Mouse (Mus musculus): ENCODE results near the gene Cyb561d2. TPM values are rescaled to one million over a fixed set of nuclear protein-coding genes. Genes with fewer than 3 reads are reported as not detected.
A peak's percentile ranks its signal among the peaks of the same experiment; 100 is the strongest.
"Not testable (repeated sequence)": the region's sequence is repeated elsewhere in the genome, so short reads cannot be mapped to it uniquely, and the experiment has no call there.

The Cyb561d2 gene
- polyA plus RNA-seq, 1 experiment from 2014 or later: 14.3 TPM

GRCm38 (mm10) chr9:107575579-107576356 is 33.8 kb upstream of the Cyb561d2 start:
- H3K4me2 ChIP-seq (ENCODE audit: low read depth, low read length, severe bottlenecking): no peak overlapping the region
- peaks cover 25% of the 10 kb centered on the region for H3K36me3 ChIP-seq (ENCODE audit: control insufficient read depth, insufficient read depth, low read length)
- no peaks in the 10 kb centered on the region; the same call in 1 of the 2 replicates for H3K9me3 ChIP-seq (ENCODE audit: control insufficient read depth, low read length)
- H3K27ac ChIP-seq (ENCODE audit: low read depth, low read length): no peak overlapping the region
- ATAC-seq (replicated peaks; ENCODE audit: low FRiP score) (no peak), DNase-seq (ENCODE audit: low spot score) (no peak)
- no peak overlapping the region for H3K4me3 ChIP-seq (ENCODE audit: low read depth, low read length)
- no peak overlapping the region for H3K9ac ChIP-seq (ENCODE audit: low read length)
- WGBS: 84% methylated on average over 14 of the region's 14 CpGs
- peaks cover 13% of the 10 kb centered on the region for H3K4me1 ChIP-seq (replicated peaks; ENCODE audit: control insufficient read depth, insufficient read depth, low read length)
- H3K27me3 ChIP-seq (ENCODE audit: control insufficient read depth, insufficient read depth, low read length): no peaks in the 10 kb centered on the region

- 83% methylated on average over 6 of the region's 6 CpGs for WGBS
- H3K4me3 ChIP-seq (ENCODE audit: low read depth, low read length); H3K27ac ChIP-seq (ENCODE audit: low read depth, low read length); H3K9me3 ChIP-seq (ENCODE audit: control insufficient read depth, low read length); H3K27me3 ChIP-seq (ENCODE audit: control insufficient read depth, insufficient read depth, low read length); DNase-seq (ENCODE audit: low spot score); H3K9ac ChIP-seq (ENCODE audit: low read length); H3K4me2 ChIP-seq (ENCODE audit: low read depth, low read length, severe bottlenecking); ATAC-seq (replicated peaks; ENCODE audit: low FRiP score): not testable (repeated sequence)
- Histone ChIP-seq H3K4me1 (replicated peaks; ENCODE audit: control insufficient read depth, insufficient read depth, low read length) (peaks cover 19% of the 10 kb centered on the region), H3K36me3 (ENCODE audit: control insufficient read depth, insufficient read depth, low read length) (peaks cover 25% of the 10 kb centered on the region)
These were observed 31.8 kb upstream of the Cyb561d2 start for GRCm38 (mm10) chr9:107573774-107574173.

DNA sequence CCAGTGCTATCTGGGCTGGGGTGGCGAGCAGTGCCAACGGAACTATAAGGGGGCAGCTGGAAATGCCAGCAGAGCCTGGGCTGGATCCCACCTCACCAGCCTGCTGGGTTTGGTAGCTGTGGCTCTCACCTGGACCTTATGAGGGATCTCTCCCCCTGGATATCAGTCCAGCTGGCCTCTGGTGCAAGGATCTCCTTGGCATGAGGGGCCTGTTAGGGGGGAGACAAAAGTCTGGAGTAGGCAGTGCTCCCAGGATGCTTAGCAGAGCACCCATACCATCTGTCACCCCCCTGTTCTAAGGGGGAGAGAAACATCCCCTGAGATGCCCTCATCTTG is 30.3 kb upstream of the Cyb561d2 start:
- ATAC-seq (replicated peaks; ENCODE audit: low FRiP score) (no peak), DNase-seq (ENCODE audit: low spot score) (no peak)
- Histone ChIP-seq H3K4me1 (replicated peaks; ENCODE audit: control insufficient read depth, insufficient read depth, low read length) (peaks cover 25% of the 10 kb centered on the region), H3K9me3 (ENCODE audit: control insufficient read depth, low read length) (no peaks in the 10 kb centered on the region; the same call in 1 of the 2 replicates), H3K27ac (ENCODE audit: low read depth, low read length) (no peak overlapping the region), H3K9ac (ENCODE audit: low read length) (no peak overlapping the region), H3K36me3 (ENCODE audit: control insufficient read depth, insufficient read depth, low read length) (peaks cover 25% of the 10 kb centered on the region), H3K4me3 (ENCODE audit: low read depth, low read length) (no peak overlapping the region), H3K27me3 (ENCODE audit: control insufficient read depth, insufficient read depth, low read length) (no peaks in the 10 kb centered on the region), H3K4me2 (ENCODE audit: low read depth, low read length, severe bottlenecking) (no peak overlapping the region)
- WGBS: 92% methylated on average over 2 of the region's 2 CpGs

- H3K36me3 ChIP-seq (ENCODE audit: control insufficient read depth, insufficient read depth, low read length): peaks cover 25% of the 10 kb centered on the region
- DNase-seq (ENCODE audit: low spot score) (no peak), ATAC-seq (replicated peaks; ENCODE audit: low FRiP score) (no peak)
- 94% methylated on average over 22 of the region's 22 CpGs for WGBS
- H3K9me3 ChIP-seq (ENCODE audit: control insufficient read depth, low read length): no peaks in the 10 kb centered on the region; the same call in 1 of the 2 replicates
- H3K9ac ChIP-seq (ENCODE audit: low read length): no peak overlapping the region
- H3K27me3 ChIP-seq (ENCODE audit: control insufficient read depth, insufficient read depth, low read length): no peaks in the 10 kb centered on the region
- H3K4me2 ChIP-seq (ENCODE audit: low read depth, low read length, severe bottlenecking): no peak overlapping the region
- no peak overlapping the region for H3K4me3 ChIP-seq (ENCODE audit: low read depth, low read length)
- peaks cover 23% of the 10 kb centered on the region for H3K4me1 ChIP-seq (replicated peaks; ENCODE audit: control insufficient read depth, insufficient read depth, low read length)
- H3K27ac ChIP-seq (ENCODE audit: low read depth, low read length): no peak overlapping the region
These were observed 29.7 kb upstream of the Cyb561d2 start for GRCm38 (mm10) chr9:107571534-107572326.

GRCm38 (mm10) chr9:107570845-107571244 is 28.9 kb upstream of the Cyb561d2 start:
- peak; percentile 52 for DNase-seq (ENCODE audit: low spot score)
- H3K4me3 ChIP-seq (ENCODE audit: low read depth, low read length): peak overlapping the region; percentile 79; the same call in 1 of the 2 replicates
- H3K9ac ChIP-seq (ENCODE audit: low read length): peak overlapping the region; percentile 94; the same call in 1 of the 2 replicates
- H3K36me3 ChIP-seq (ENCODE audit: control insufficient read depth, insufficient read depth, low read length): peaks cover 25% of the 10 kb centered on the region
- no peak for ATAC-seq (replicated peaks; ENCODE audit: low FRiP score)
- H3K4me2 ChIP-seq (ENCODE audit: low read depth, low read length, severe bottlenecking): peak overlapping the region; percentile 81
- H3K4me1 ChIP-seq (replicated peaks; ENCODE audit: control insufficient read depth, insufficient read depth, low read length): peaks cover 23% of the 10 kb centered on the region
- no peaks in the 10 kb centered on the region for H3K27me3 ChIP-seq (ENCODE audit: control insufficient read depth, insufficient read depth, low read length)
- WGBS: 90% methylated on average over 21 of the region's 21 CpGs
- H3K27ac ChIP-seq (ENCODE audit: low read depth, low read length): no peak overlapping the region
- no peaks in the 10 kb centered on the region; the same call in 1 of the 2 replicates for H3K9me3 ChIP-seq (ENCODE audit: control insufficient read depth, low read length)

DNA sequence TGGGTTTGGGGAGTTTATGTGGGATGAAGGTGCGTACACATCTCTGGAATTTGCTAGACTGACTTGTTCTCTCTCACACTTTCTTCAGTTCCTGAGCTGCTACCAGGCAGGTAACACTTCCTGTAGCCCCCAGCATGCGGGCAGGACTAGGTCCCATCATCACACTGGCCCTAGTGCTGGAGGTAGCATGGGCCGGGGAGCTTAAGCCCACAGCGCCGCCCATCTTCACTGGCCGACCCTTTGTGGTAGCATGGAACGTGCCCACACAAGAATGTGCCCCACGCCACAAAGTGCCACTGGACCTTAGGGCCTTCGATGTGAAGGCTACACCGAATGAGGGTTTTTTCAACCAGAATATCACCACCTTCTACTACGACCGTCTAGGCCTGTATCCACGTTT is 28.0 kb upstream of the Cyb561d2 start:
- Histone ChIP-seq H3K27me3 (ENCODE audit: control insufficient read depth, insufficient read depth, low read length) (no peaks in the 10 kb centered on the region), H3K4me2 (ENCODE audit: low read depth, low read length, severe bottlenecking) (peak overlapping the region; percentile 81), H3K4me3 (ENCODE audit: low read depth, low read length) (peak overlapping the region; percentile 79), H3K27ac (ENCODE audit: low read depth, low read length) (no peak overlapping the region), H3K9me3 (ENCODE audit: control insufficient read depth, low read length) (no peaks in the 10 kb centered on the region; the same call in 1 of the 2 replicates), H3K4me1 (replicated peaks; ENCODE audit: control insufficient read depth, insufficient read depth, low read length) (peaks cover 23% of the 10 kb centered on the region), H3K36me3 (ENCODE audit: control insufficient read depth, insufficient read depth, low read length) (peaks cover 25% of the 10 kb centered on the region), H3K9ac (ENCODE audit: low read length) (peak overlapping the region; percentile 94)
- ATAC-seq (replicated peaks; ENCODE audit: low FRiP score): no peak
- WGBS: 51% methylated on average over 13 of the region's 13 CpGs
- DNase-seq (ENCODE audit: low spot score): no peak

DNA sequence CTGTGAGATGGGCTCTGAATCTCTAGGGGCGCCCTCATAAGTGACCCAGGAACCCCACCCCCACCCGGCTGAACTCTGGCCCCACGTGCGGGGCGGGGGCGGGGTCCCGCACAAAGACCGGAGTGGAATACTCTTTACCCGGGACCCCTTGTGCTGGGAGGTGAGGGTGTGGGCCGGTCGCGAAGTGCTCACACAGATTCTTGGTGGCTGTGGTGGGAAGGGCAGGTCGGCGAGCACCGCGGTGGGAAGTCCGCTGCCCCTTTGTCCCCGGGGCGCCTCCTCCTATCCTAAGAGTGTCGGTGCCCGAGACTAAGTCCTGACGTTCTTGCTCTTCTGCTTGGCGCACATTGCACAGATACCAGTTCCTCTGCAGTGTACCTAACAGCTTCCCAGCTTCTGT is 27.3 kb upstream of the Cyb561d2 start:
- peaks cover 23% of the 10 kb centered on the region for H3K4me1 ChIP-seq (replicated peaks; ENCODE audit: control insufficient read depth, insufficient read depth, low read length)
- H3K27ac ChIP-seq (ENCODE audit: low read depth, low read length): peak overlapping the region; percentile 81
- H3K4me3 ChIP-seq (ENCODE audit: low read depth, low read length): peak overlapping the region; percentile 79
- no peak for DNase-seq (ENCODE audit: low spot score)
- no peaks in the 10 kb centered on the region; the same call in 1 of the 2 replicates for H3K9me3 ChIP-seq (ENCODE audit: control insufficient read depth, low read length)
- no peaks in the 10 kb centered on the region for H3K27me3 ChIP-seq (ENCODE audit: control insufficient read depth, insufficient read depth, low read length)
- under 1% methylated on average over 23 of the region's 23 CpGs for WGBS
- peaks cover 21% of the 10 kb centered on the region for H3K36me3 ChIP-seq (ENCODE audit: control insufficient read depth, insufficient read depth, low read length)
- peak overlapping the region; percentile 94 for H3K9ac ChIP-seq (ENCODE audit: low read length)
- peak; percentile 14 for ATAC-seq (replicated peaks; ENCODE audit: low FRiP score)
- peak overlapping the region; percentile 81 for H3K4me2 ChIP-seq (ENCODE audit: low read depth, low read length, severe bottlenecking)

DNA sequence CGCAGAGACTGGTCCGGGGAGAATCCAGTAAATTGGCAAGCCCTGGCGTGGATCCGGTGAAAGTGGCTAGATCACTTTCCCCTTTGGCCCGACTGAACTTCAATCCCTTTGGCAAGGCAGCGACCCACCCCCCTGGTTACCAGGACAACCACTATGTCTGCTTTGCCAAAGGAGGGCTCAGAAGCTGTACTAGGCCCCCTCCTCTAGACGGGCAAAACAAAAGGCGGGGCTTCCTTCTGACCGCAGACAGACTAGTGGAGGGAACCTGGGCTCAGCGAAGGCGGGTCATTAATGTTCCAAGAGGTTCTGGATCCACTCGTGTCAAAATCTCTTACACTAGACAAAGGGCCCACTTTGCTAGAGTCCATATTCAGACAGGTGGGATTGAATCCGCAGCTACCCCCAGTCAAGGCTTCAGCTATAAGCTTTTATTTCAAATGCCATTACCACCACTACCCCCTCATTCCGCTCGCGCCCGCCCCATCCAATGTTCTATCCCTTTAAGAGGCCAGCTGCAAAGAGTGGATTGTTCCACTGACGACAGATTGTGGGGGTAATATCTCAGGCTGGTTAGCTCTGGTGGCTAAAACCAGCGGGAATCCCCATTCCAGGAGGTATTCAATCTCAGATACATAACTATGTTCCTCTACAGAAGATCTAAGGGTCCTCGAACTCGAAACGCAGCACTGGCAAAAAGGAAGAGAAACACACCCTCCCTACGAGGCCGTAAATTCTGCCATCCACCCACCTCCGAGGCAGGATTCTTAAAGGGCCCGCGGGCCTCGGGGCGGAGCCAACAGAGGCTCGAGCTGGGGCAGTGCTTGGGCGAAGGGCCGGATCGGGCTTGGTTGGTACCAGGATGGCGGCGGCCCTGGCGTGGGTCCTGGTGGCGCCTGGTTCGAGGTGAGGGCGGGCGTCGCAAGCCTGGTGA is 26.6 kb upstream of the Cyb561d2 start:
- H3K9ac ChIP-seq (ENCODE audit: low read length): peak overlapping the region; percentile 94
- ATAC-seq (replicated peaks; ENCODE audit: low FRiP score) (peak; percentile 88), DNase-seq (ENCODE audit: low spot score) (peak; percentile 91)
- peak overlapping the region; percentile 81 for H3K27ac ChIP-seq (ENCODE audit: low read depth, low read length)
- no peaks in the 10 kb centered on the region for H3K27me3 ChIP-seq (ENCODE audit: control insufficient read depth, insufficient read depth, low read length)
- H3K9me3 ChIP-seq (ENCODE audit: control insufficient read depth, low read length): no peaks in the 10 kb centered on the region; the same call in 1 of the 2 replicates
- peak overlapping the region; percentile 79 for H3K4me3 ChIP-seq (ENCODE audit: low read depth, low read length)
- peak overlapping the region; percentile 81 for H3K4me2 ChIP-seq (ENCODE audit: low read depth, low read length, severe bottlenecking)
- H3K4me1 ChIP-seq (replicated peaks; ENCODE audit: control insufficient read depth, insufficient read depth, low read length): peaks cover 26% of the 10 kb centered on the region
- under 1% methylated on average over 41 of the region's 41 CpGs for WGBS
- H3K36me3 ChIP-seq (ENCODE audit: control insufficient read depth, insufficient read depth, low read length): peaks cover 19% of the 10 kb centered on the region

Data from forebrain, embryonic 11.5 days (tissue).